In genomic region chr4:57856673-57857072, GRCm38 (mm10) we compare ENCODE assay signal across 20 mouse cellular contexts. TPM values are rescaled to one million over a fixed set of nuclear protein-coding genes. Genes with fewer than 3 reads are reported as not detected.
"Had no signal": no experiment of that assay in that cellular context is flagged by ENCODE, and none has a peak within 500 bp of the region (broad histone marks: within the 10 kb centered on the region; RNA-seq: fewer than 3 reads in every experiment).

No protein-coding gene starts in this region.

- H3K4me3 ChIP-seq: limb, embryonic 12.5 days; limb, embryonic 15.5 days; midbrain, embryonic 12.5 days; midbrain, embryonic 15.5 days; neural tube, embryonic 12.5 days; neural tube, embryonic 15.5 days had no signal

- ATAC-seq: inflammation-experienced regulatory T-cells, adult 6 months; liver, postnatal 0 days; lung, postnatal 0 days; midbrain, embryonic 15.5 days had no signal

- H3K4me2 ChIP-seq: limb, embryonic 12.5 days; limb, embryonic 15.5 days; liver, embryonic 11.5 days; lung, embryonic 14.5 days; midbrain, embryonic 12.5 days; midbrain, embryonic 15.5 days; neural tube, embryonic 12.5 days; neural tube, embryonic 15.5 days had no signal

- H3K9me3 ChIP-seq: limb, embryonic 12.5 days; limb, embryonic 15.5 days; midbrain, embryonic 12.5 days; midbrain, embryonic 15.5 days; neural tube, embryonic 12.5 days; neural tube, embryonic 15.5 days had no signal

- H3K27me3 ChIP-seq: limb, embryonic 12.5 days; limb, embryonic 15.5 days; midbrain, embryonic 12.5 days; midbrain, embryonic 15.5 days; neural tube, embryonic 12.5 days; neural tube, embryonic 15.5 days had no signal

- H3K27ac ChIP-seq: limb, embryonic 12.5 days; limb, embryonic 15.5 days; liver, embryonic 14.5 days; macrophage; midbrain, embryonic 12.5 days; midbrain, embryonic 15.5 days; neural tube, embryonic 12.5 days; neural tube, embryonic 15.5 days; stomach, postnatal 0 days had no signal

- DNase-seq: left cerebral cortex, postnatal 4 days; liver, postnatal 0 days; lung, embryonic 14.5 days; right cerebral cortex, adult 18-20 months; right cerebral cortex, postnatal 14 days; right cerebral cortex, postnatal 4 days; thymus, adult 18-20 months; thymus, postnatal 36 days had no signal

- H3K9ac ChIP-seq: limb, embryonic 12.5 days; limb, embryonic 15.5 days; liver, embryonic 14.5 days; liver, postnatal 0 days; lung, embryonic 14.5 days; midbrain, embryonic 12.5 days; midbrain, embryonic 15.5 days; neural tube, embryonic 12.5 days; neural tube, embryonic 15.5 days had no signal

RNA-seq across cellular contexts. Expression of gene D630039A03Rik, which starts 59.4 kb away (rescaled TPM):
- polyA plus RNA-seq: macrophage had no signal
